Mouse (Mus musculus) thymus, adult 2 months (tissue): ENCODE measurements around the gene Olfr862. TPM values are rescaled to one million over a fixed set of nuclear protein-coding genes. Genes with fewer than 3 reads are reported as not detected.

Source experiments
- DNase-seq: peaks from one replicate; pipeline ENCODE4 v3.0.0; 2021
- H3K27ac ChIP-seq: fragments of 200-500 bp; 2 replicates; pipeline ENCODE4 v1.5.1; 2012; ENCODE audit warnings: low read length, control low read depth; ENCODE audit not compliant: control insufficient read depth, insufficient read depth
- H3K27me3 ChIP-seq: fragments of 200-500 bp; 2 replicates; pipeline ENCODE4 v1.6.1; 2012; ENCODE audit warnings: mild to moderate bottlenecking, low read length, moderate library complexity, mixed read lengths; ENCODE audit not compliant: control insufficient read depth, insufficient read depth
- H3K36me3 ChIP-seq: fragments of 200-500 bp; 2 replicates; pipeline ENCODE4 v1.6.1; 2012; ENCODE audit warnings: mild to moderate bottlenecking, low read length, moderate library complexity; ENCODE audit not compliant: control insufficient read depth, insufficient read depth
- H3K4me1 ChIP-seq: fragments of 200-500 bp; replicated peaks from 2 replicates; pipeline ENCODE4 v1.6.1; 2012; ENCODE audit warnings: low read length; ENCODE audit not compliant: control insufficient read depth, insufficient read depth
- H3K4me3 ChIP-seq: fragments of 200-500 bp; 2 replicates; pipeline ENCODE4 v1.5.1; 2012; ENCODE audit warnings: mild to moderate bottlenecking, low read length, control low read depth, moderate library complexity; ENCODE audit not compliant: control insufficient read depth, insufficient read depth
- CTCF ChIP-seq: fragments of 200-500 bp; IDR thresholded peaks from 2 replicates; pipeline ENCODE4 v1.5.1; 2012; ENCODE audit warnings: mild to moderate bottlenecking, control low read depth, low read length, moderate library complexity, borderline replicate concordance; ENCODE audit not compliant: control insufficient read depth, poor library complexity, insufficient read depth; ENCODE audit errors: extremely low read depth
- POLR2A ChIP-seq: fragments of 200-500 bp; IDR thresholded peaks from 2 replicates; pipeline ENCODE4 v1.6.1; 2012; ENCODE audit warnings: mild to moderate bottlenecking, low read length, control low read depth, moderate library complexity; ENCODE audit not compliant: control insufficient read depth, poor library complexity, insufficient read depth; ENCODE audit errors: extremely low read depth
- WGBS: fragments of 180-500 bp; shearing (Covaris S2); methylation state at CpG from one replicate; pipeline ENCODE4 v1.1.7; 2018; 5-methylcytosine and 5-hydroxymethylcytosine counted together
- polyA plus RNA-seq: library from polyadenylated mRNA; depleted of rRNA; stranded (reverse); fragments of >200 nt; gene quantifications from 2 replicates; pipeline ENCODE4 v1.2.3, GENCODE M21; 2012; rRNA removed

The Olfr862 gene
- not detected in 2 replicates for polyA plus RNA-seq

DNA sequence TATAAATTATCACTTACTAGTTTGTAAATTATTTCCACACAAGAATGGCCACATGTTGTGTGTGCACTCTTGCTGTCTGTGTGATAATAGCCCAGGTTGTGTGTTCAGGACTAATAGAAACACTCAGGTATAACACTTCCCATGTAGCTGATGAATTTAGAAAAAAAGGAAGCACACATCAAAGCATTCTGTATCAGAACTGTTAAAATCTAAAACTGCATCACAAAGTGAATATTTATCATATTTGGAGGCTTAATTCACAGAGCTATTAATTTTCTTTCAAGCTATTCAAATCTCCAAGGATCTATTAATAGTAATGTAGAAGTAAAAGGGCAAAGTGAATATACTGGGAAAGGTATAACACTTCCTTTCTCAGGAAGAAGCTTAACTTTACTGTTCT is at the start of gene Olfr862:
TSS of gene Olfr862 (minus strand) at position 101 of the 400 bp plus-strand sequence.
- Histone ChIP-seq H3K36me3 (no peaks in the 10 kb centered on the region), H3K27ac (no peak within 1 kb of the TSS), H3K4me3 (no peak within 1 kb of the TSS), H3K4me1 (no peaks in the 10 kb centered on the region), H3K27me3 (no peaks in the 10 kb centered on the region)
- DNase-seq = no peak
- no peak for TF ChIP-seq POLR2A
- no peak for TF ChIP-seq CTCF

- 98% methylated on average over 2 of the region's 2 CpGs for WGBS
- no peak for TF ChIP-seq CTCF
- no peak for TF ChIP-seq POLR2A
Observed at GRCm38 (mm10) chr9:19916565-19916964, 28.8 kb upstream of the Olfr862 start, which contains the start of gene Olfr77. TSS of gene Olfr77 (plus strand) at chr9:19916865.

GRCm38 (mm10) chr9:19911170-19911569 is 23.4 kb upstream of the Olfr862 start:
- no peak for DNase-seq
- Histone ChIP-seq H3K27ac (no peak overlapping the region), H3K27me3 (no peaks in the 10 kb centered on the region), H3K36me3 (no peaks in the 10 kb centered on the region), H3K4me1 (no peaks in the 10 kb centered on the region), H3K4me3 (no peak overlapping the region)
- no peak for TF ChIP-seq POLR2A
- TF ChIP-seq CTCF = no peak
- WGBS = 49% methylated on average over 4 of the region's 4 CpGs

More at GRCm38 (mm10) chr9:19916565-19916964, 28.8 kb upstream of the Olfr862 start, which contains the start of gene Olfr77:
- H3K4me3 ChIP-seq = no peak within 1 kb of the TSS
- H3K27ac ChIP-seq = no peak within 1 kb of the TSS
- H3K27me3 ChIP-seq = no peaks in the 10 kb centered on the region
- H3K4me1 ChIP-seq = no peaks in the 10 kb centered on the region
- no peak for DNase-seq
- H3K36me3 ChIP-seq = no peaks in the 10 kb centered on the region

GRCm38 (mm10) chr9:19849647-19850046 is 38.2 kb downstream of the Olfr862 start, which contains the start of gene Olfr860:
TSS of gene Olfr860 (minus strand) at chr9:19849747.
- Histone ChIP-seq H3K27me3 (no peaks in the 10 kb centered on the region), H3K36me3 (no peaks in the 10 kb centered on the region), H3K4me3 (no peak within 1 kb of the TSS), H3K27ac (no peak within 1 kb of the TSS), H3K4me1 (no peaks in the 10 kb centered on the region)
- DNase-seq = no peak
- 86% methylated on average over 1 of the region's 1 CpGs for WGBS
- TF ChIP-seq CTCF (no peak), POLR2A (no peak)

Other genes starting within 250 kb of the Olfr862 start
- gene Olfr857, start 178.6 kb downstream of the Olfr862 start, polyA plus RNA-seq = not detected in 2 replicates
- gene Olfr58, start 107.7 kb downstream of the Olfr862 start, polyA plus RNA-seq = not detected in 2 replicates
- not detected in 2 replicates for gene Olfr859, start 83.1 kb downstream of the Olfr862 start, polyA plus RNA-seq
- not detected in 2 replicates for gene Olfr860, start 38.3 kb downstream of the Olfr862 start, polyA plus RNA-seq
- not detected in 2 replicates for gene Olfr77, start 28.9 kb upstream of the Olfr862 start, polyA plus RNA-seq
- not detected in 2 replicates for gene Olfr866, start 140.0 kb upstream of the Olfr862 start, polyA plus RNA-seq
- not detected in 2 replicates for gene Olfr867, start 169.6 kb upstream of the Olfr862 start, polyA plus RNA-seq
- not detected in 2 replicates for gene Olfr868, start 210.6 kb upstream of the Olfr862 start, polyA plus RNA-seq
- not detected in 2 replicates for gene Olfr869, start 241.0 kb upstream of the Olfr862 start, polyA plus RNA-seq